Mouse (Mus musculus): ENCODE measurements around the gene Zfpm1.

The Zfpm1 gene

DNA sequence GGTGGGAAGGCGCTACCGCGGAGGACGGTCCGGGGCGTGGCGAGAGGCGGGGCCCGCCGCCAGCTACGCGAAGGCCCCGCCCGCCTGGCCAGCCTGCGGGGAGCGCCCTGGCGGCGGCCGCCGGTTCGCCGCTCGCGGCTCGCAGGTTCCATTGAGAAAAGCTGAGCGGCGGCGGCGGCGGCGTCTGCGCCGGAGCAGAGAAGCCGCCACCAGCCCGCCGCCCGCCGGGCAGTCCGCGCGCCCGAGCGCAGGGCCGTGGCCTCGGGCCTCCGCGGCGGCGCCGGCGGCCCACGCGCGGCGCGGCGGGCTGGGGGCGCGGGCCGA is at the start of gene Zfpm1:
TSS of gene Zfpm1 (plus strand) at position 107 of the 324 bp plus-strand sequence.
- DNase-seq, result no peak

DNA sequence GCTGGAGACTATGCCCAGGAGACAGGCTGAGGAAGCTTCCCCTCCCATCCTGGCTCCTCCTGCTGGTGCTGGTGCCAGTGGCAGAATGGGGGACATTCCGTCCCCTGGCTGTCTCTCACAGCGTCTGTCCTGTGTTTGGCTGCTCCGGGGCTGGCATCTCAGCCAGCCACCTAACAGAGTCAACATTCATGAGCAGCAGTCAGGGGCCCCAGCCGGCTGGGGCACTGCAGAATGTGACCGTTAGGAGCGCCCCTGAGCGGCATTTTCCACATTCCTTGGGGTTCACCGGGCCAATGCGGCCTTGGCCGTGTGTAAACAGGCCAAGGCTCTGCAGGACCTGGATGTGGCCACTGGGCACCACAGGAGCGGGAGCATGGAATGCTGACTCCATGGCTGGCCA is 47.9 kb upstream of the Zfpm1 start:
- peak; percentile 58 for DNase-seq

DNA sequence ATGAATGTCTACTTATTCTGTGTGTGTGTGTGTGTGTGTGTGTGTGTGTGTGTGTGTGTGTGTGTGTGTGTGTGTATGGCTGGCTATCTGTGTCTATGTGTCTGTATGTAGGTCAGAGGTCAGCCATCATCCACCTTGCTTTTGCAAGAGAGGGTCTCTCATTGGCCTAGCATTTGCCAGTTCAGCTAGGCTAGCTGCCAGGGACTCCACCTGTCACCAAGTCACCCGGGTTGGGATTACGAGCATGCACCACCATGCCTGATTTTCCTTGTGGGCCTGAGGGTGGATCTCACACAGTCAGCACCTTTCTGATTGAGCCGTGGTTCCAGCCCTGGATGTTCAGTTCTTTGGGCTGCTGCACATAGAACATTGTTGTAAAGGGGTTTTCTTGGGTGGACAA is 45.4 kb upstream of the Zfpm1 start:
- DNase-seq, result no peak

DNA sequence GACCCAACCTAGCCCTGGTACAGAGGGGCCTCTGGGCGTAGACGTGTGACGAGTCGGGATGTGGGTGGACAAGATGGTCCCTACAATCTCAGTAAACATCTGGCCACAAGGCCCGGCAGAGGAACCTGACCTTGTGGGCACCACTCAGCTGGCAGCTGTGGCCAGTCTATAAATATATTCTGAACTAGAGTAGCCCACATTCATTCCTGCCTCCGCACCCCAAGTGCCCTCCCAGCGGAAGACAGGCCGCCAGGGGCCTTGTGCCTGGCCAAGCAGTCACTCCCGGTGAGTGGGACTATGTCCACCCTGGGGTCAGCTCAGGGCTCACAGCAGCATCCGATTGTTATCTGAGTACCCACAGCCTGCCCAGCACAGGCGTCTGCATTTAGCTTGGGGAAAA is 43.7 kb upstream of the Zfpm1 start:
- no peak for DNase-seq

DNA sequence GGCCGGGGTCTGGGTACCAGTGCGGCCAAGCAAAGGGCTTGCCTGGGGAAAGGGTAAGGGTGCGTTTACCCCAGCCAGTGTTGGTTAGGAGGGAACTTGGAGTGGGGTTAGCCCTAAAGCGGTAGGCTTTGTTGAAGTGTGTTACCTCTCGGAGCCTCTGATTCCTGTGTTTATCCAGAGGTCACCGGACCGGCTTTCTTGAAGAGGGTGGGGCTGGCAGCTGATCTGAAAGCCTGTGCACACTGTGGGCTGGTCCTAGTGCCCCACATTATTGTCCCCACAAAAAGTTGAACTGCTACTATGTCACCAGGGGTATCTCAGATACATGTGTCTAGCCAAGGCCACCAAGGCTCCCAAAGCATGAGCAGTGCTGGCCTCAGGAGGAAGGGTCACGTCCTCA is 43.2 kb upstream of the Zfpm1 start:
- DNase-seq, result no peak

DNA sequence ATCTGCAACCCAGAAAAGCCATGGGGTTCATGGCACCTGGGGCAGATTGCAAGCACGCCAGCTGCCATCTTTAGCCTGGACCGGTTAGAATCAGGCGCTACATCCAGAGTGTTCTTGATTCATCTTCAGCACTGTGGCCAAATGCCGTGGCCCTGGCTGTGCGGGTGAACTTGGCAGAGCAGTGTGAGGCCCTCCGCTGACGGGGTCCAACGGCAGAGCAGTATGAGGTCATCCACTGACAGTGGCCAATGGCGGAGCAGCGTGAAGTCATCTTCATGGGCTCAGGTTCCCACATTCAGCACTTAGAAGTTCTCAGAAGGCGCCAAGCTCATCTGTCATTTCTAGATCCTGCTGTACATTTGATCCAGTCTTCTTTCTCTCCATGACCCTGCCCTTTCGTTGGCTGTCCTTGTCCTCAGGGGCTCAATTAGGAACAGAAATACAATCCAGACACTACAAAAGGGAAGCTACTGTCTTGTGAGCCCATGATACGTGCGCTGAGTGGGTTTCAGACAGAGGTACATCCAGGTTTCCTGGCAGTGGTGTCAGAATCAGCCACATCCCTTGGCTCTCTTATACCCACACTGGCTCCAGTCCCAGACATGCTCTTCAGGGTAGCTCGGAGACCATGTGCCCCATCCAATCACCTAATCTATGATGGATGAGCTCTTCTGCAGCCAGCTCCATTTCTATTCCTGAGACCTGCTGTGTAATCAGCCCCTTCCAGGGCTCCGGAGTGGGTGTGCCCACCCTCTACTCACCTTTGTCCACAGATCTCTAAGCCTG is 41.5 kb upstream of the Zfpm1 start:
- DNase-seq, result no peak

DNA sequence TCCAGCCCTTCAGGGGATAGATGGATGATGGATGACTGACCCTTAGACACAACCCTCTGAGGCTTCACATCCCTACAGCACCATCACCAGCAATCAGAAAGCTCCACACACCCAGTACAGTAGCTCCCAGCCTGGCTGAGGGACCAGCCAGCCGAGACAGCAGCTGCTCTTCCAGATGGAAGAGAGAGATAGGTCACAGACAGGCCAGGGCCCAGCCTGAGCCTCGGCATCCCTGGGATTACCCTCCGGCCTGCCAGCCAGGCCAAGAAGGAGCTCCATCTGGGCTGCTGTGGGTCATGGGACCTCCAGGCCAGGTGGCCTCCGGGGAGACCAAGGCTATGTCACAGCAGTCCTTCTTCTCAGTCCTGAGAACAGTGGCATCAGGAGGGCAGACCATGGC is 38.6 kb upstream of the Zfpm1 start:
- no peak for DNase-seq

DNA sequence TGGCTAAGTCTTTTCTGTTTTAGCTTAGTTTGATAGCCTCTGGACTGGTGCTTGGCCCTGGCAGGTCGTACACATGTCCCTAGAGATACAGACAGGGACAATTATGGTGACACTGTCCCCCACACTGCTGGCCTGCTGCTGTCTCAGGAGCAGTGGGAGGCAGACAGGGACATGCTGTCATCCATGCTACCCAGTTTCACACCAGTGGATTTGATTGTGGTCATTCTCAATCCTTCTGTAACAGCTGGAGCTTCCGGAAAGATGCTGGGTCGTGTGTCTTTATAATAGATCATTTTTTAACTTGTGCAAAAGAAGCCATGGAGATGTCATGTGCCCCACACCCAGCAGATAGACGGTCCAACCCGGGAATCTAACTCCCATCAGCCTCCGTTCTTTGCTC is 36.8 kb upstream of the Zfpm1 start:
- no peak for DNase-seq

DNA sequence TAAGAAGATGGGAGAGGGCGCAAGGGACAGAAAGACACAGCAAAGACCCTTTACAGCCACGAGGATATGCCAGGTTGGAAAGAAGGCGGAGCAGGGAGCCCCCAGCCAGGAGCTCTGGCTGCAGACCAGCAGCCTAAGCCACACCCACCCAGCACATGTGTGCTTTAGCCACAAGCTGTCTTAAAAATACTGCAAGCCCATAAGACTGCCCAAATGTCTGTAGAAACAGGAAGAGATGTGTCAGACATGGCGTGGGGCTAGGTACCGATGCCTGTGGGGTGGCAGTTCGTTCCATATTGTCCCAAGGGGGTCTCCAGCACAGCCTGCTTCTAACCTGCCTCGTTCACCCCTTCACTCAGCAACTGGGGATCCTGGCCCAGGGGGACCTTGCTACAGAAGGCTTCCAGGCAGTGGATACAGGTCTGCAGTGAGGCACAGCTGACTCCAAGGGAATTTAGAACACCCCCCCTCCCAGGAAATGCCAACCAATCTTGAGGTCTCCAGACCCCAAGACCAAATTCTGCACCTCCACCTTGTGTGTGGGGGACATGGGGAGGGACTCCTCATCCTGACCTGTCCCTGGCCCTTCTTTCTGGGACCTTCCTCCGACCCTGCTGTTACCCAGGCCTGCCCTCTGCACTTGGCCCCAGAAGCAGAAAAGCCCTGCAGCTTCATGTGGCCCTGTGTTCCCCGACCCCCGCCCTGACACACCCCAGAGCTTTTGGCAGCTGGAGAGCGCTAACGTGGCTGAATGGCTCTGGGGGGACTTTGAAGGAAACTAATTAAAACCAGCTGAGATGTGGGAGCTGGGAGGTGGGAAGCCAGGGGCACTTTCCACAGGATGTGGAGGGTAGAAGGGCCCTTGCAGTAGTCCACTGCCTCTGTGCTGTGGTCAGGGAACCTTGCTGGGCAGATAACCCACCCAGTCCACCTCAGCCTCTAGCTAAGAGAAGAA is 35.4 kb upstream of the Zfpm1 start:
- DNase-seq, result no peak

DNA sequence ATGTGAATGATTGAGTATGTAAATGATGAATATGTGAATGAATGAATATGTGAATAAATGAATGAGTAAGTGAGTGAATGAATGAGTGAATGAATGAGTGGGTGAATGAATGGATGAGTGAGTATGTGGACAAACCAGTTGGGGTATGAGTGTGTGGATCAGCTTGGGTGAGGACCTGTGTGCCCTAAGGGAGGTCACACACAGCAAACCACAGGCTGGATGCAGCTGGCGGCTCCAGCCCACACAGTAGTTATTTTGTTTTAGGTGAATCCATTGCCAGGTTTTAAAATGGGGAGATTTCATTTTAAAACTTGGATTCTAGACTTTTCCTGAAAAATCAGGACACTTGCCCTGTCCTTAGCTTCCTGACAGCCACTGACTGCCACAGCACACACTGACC is 30.2 kb upstream of the Zfpm1 start:
- no peak for DNase-seq

DNA sequence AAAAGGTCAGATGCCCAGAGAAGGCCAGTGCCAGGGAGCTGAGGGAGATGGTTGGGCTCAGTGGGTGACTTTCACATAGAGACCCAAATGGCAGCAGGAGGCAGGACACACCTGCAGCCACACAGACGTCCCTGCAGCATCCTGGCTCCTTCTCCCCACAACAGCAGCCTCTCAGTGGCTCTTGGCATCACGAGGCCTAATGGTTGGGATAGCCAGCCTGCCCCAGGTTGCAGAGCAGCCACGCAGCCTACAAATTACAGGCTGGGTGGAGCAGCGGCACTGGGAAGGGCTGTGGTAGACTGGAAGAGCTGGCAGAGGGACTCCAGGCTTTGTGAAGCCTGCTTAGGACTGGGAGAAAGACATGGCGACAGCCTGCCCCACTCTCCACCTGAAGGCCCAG is 29.6 kb upstream of the Zfpm1 start:
- no peak for DNase-seq

DNA sequence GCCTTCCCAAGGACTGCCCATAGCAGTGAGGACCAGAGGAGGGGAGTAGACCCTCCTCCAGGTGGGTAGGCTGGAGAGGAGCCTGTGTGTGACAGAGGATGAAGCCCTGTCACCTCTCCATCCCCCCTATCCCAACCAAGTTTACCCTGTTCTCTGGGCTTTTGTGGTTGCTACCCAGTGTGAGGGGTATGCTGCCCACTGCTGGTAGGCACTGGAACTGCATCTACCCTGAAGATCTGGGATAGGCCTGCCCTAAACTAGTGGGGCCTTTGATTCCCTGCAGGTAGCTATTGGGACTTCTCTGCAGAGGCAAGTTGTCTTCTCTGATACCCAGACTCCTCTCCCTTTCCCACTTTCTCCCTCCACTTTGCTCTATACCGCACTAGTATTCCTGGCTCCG is 22.6 kb upstream of the Zfpm1 start:
- DNase-seq, result peak; percentile 79

DNA sequence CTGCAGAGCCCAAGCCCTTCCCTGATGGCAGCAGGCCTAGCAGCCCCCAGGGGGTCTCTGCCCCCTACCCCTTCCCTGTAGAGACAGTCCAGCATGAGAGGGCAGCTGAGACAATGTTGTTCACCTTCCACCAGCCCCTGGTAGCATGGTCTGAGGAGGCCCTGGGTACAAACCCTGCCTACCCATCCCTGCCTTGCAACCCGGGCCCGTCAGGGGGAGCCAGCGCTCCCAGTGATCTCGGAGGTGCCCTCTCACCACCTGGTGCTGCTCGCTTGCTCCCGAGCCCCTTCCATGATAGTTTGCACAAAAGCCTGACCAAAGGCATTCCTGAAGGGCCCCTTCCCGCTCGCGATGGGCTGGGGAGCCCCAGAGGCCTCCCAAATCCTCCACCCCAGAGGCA is 21.2 kb upstream of the Zfpm1 start:
- no peak for DNase-seq

DNA sequence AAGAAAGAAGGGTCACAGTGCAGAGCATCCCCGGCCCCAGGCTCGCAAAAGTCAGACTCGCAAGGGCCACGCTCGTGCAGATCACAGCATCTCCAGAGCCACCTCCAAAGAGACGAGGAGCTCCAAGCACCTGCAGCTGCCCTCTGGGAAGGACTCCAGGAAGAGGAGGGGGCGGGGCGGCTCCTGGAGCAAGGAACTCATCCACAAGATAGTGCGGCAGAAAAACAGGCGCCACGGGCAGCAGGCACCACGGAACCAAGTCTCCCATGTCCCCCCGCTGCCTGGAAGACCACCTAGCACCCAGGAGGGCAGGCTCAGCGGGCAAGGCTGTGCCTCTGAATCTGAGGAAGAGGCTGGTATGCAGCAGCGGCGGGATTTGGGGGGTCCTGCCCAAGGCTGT is 19.1 kb upstream of the Zfpm1 start:
- DNase-seq, result no peak

DNA sequence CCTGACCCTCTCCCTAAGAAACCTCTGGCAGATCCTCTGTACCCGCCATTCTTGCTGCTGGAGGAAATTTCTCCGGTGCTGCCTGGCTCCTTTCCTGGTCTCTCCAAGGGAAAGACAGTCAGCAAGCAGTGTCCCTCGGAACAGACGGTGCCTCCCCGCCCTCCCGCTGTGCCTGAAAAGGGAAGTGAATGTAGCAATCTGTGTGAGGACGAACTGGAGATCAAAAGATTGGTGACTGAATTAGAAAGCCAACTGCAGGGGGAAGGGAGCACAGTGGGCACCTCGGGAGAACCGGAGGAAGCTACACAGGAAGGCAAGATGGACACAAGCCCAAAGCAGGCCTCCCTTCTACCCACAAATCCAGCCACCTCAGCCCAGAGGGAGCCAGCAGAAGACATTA is 17.7 kb upstream of the Zfpm1 start:
- peak; percentile 26 for DNase-seq

DNA sequence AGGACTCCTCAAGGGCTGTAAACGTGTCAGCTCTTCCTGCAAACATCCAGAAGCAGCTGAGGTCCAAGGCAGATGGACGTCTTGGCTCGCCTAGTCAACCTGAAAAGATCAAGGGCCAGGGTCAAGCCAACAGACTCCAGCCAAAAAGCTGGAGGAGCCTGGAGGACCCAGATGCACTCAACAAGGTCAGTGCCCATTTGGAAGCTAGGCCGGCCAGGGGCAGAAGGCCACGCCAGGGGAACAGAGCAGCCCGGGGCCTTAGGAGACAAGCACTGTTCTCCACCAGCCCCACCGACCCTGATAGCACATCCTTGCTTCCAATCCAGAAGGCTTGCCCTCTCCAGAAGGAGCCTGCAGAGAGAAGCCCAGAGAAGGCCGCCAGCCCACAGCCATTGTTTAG is 16.4 kb upstream of the Zfpm1 start:
- DNase-seq, result no peak

DNA sequence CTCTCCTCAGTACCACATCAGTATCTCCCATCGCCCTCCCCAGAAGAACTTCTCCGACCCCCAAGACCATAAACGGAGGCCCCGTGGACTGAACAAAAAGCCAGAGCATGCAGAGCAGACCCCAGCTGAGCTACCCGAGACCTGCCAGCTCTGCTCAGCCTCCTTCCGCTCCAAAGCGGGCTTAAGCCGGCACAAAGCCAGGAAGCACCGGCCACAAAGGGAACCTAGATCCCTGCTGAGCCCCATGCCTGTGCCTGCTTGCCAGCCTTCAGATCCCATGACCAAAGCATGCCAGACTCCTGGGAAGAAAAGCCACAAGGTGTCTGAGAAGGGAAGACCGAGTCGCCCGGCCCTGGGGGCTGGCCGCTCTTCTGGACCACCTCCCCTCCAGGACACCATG is 15.1 kb upstream of the Zfpm1 start:
- DNase-seq, result no peak

DNA sequence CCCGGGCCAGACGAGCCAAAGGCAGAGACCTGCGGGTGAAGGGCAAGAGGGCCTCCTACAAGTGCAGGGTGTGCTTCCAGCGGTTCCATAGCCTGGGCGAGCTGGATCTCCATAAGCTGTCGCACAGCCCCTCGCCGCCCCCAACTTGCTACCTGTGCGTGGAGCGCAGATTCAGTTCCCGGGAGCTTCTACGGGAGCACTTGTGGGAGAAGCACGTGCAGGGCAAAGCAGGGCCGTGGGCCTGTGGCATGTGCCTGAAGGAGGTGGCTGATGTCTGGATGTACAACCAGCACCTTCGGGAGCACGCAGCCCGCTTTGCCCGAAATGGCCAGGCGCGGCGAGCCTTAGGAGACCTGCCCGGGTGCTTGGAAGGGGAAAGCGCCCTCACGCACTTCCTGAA is 13.1 kb upstream of the Zfpm1 start:
- no peak for DNase-seq

DNA sequence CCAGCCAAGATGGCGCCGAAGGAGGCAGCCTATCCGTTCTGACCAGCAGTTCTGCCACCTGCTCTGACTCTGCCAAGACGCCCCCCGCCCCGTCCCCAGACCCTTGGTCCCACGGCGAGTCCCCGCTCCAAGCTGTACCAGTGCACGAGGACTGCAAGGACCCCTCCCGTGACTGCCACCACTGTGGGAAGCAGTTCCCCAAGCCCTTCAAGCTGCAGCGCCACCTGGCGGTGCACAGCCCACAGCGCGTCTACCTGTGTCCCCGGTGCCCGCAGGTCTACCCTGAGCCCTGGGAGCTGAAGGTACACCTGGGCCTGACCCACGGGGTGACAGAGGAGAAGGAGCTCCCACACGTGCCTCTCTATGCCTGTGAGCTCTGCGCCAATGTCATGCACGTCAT is 12.5 kb upstream of the Zfpm1 start:
- DNase-seq, result peak; percentile 86

DNA sequence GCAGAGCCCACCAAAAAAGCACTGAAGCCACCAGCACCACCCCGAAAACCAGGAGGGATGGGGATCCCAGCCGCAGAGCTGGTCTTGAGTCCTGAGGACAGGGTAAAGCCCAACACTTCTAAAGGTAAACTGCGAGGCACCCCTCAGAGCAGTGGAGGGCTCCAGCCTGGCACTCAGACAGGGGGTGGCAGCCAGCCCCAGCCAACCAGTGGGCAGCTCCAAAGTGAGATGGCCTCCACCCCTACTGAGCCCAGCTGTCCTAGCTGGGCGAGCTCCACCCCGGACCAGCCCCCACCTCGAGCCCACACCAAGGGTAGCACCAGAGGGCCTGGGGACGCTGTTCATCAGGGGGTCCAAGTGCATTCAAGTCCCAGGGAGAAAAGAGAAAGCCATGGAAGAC is 11.4 kb upstream of the Zfpm1 start:
- no peak for DNase-seq

DNA sequence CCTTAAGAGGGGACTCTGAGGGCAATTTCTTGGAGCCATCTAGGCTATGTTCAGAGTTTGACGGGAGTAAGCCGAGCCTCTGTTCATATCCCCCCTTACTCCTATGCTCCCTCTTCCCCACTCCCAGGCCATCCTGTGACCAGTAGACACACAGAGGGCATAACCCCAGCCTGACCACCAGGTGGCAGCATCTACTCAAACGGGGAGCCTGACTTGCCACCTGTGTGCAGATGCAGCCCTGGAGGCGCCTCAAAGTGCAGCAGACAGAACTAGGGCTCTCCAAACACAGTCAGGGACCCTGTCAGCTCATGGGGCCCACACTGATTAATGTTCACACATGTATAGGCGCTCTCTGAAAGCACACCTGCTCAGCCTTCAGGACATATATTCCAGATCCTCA is 8.8 kb upstream of the Zfpm1 start:
- peak; percentile 87 for DNase-seq

DNA sequence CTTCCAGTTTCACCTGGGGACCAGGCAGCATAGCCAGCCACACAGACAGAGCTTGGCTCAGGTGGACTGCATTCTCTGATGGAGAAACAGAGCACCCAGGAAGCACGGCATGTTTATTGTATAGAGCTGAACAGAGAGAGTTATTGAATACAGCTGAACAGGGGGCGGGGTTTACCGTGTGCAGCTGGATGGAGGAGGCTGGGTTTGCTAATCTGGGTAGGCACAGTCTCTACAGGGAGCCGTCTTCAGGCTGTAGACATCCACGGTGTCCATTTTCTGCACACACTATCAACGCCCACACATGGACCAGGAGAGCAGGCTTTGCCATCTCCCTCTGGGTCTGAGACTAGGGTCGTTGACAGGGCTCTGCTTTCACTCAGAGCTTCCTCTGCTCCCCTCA is 8.1 kb upstream of the Zfpm1 start:
- DNase-seq, result no peak

DNA sequence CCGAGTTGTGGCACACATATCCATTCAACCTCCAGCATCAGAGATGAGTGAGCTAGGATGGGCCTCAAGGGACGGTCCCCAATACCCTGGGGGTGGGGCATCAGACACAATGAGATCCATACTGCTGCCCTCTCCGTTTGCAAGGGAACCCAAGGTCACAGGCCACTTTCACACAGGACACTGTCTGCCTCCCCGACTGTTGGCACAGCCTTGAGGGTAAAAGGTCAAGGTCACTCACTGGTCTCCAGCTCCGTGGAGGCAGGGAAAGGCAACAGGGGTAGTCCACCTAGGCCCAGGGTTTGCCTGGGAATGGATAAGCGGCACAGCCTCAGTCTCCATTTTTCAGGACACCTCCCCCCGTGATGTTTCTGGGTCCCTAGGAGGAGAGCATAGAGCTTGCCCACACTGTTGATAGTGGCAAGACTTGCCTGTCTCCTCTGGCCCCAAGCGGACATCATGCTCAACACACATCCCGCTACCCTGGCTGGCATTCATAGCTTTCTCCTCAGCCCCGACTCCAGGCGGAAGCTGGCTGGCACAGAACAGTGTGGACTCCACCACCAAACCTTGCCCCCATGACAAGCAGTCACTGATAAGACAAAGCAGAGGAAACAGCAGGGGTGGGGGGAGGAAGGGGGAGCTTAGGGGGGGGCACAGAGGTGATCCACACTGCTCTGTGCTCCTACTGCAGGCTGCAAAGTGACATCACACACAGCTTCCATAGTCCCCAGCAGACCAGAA is 7.1 kb upstream of the Zfpm1 start:
- DNase-seq, result no peak

DNA sequence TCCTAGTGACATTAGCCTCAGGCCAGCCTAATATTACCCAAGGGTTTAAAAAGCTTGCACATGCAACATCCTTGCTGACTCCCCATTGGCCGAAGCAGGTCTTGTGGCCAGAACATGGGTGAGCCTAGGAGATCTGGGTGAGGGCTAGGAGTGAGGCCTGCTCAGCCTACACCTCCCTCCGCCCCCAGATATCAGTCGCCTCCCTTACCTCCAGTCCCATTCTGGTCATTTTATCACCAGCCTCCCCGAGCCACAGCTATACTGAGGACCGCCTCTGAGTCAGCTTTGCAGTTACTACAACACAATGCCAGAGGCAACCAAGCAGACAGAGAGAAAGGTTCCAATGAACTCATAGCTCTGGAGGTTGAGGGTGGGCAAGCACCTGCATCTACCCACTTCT is 5.6 kb upstream of the Zfpm1 start:
- DNase-seq, result no peak

Measured in lung, postnatal 14 days (tissue).